Mouse (Mus musculus) megakaryocyte progenitor cell, adult 5-6 weeks (primary cell): ENCODE results near the gene Fam13a. TPM values are rescaled to one million over a fixed set of nuclear protein-coding genes. Genes with fewer than 3 reads are reported as not detected.
A peak's percentile ranks its signal among the peaks of the same experiment; 100 is the strongest.

ENCODE experiments used
- ATAC-seq: replicated peaks from 2 replicates; pipeline ENCODE4 v1.8.0; 2016; ENCODE audit warnings: mild to moderate bottlenecking, moderate TSS enrichment, inconsistent platforms; ENCODE audit not compliant: poor library complexity
- total RNA-seq, 2 experiments: library from RNA; stranded (forward) in 1 of 2; stranded (reverse) in 1 of 2; fragments of 157-497, 149-512 nt in 1 of 2; fragments of 200-1000 nt in 1 of 2; gene quantifications; 2 replicates each; pipeline versions ENCODE4 v1.2.3 to v1.2.4; 2015 to 2017

Fam13a gene
- total RNA-seq (2015) = 0.10 and 1.6 TPM in 2 replicates
- total RNA-seq (2017) = 0.12 and 0.17 TPM in 2 replicates

- peak; percentile 93 for ATAC-seq
Observed at GRCm38 (mm10) chr6:59024164-59024724, at the start of gene Fam13a. Gene Fam13a, minus strand, starts transcription at chr6:59024549.

DNA sequence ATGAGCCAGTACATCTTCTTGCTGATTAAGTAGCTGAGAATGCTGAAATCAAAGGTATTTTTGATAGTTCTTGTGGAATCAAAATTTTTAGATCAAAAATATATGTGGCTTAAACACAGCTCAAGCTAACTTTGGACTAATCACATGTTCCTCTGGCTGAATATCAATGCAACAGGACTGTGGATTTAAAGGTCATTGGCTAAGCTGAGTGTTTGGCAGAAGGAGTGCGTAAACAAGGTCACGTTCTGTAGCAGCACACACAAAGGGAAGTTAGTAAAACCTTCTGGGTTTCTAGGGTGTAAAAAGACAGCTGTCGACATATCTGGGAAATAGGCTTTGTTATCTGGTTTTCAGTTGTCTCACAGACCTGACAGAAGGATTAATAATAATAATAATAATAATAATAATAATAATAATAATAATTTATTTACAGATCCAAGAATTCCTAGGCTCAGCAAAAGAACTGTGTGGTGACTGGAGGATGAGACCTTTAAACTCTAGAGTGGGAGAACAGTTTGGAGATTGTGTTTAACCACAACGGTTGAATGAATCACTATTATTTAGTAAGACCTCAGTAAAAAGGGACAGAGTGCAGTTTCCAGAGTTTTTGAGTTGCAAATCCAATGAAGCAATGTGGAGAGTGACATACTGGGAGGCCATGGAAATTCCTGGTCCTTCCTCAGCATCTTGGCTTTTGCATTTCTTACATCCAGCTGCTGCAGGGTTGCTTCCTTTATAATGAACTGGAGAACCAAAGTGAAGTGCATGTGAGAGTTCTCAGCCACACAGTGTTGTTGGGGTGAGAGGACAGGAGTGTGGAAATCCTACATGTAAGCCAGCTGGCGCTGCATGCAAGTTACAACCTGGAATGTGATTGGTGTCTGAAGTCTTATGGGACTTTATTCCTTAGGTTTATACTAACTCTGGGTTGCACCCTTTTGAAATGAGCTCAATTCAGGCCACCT is 48.0 kb upstream of the Fam13a start:
- no peak for ATAC-seq

GRCm38 (mm10) chr6:59071691-59072090 is 47.3 kb upstream of the Fam13a start:
- no peak for ATAC-seq

GRCm38 (mm10) chr6:59068187-59068586 is 43.8 kb upstream of the Fam13a start:
- ATAC-seq = no peak

DNA sequence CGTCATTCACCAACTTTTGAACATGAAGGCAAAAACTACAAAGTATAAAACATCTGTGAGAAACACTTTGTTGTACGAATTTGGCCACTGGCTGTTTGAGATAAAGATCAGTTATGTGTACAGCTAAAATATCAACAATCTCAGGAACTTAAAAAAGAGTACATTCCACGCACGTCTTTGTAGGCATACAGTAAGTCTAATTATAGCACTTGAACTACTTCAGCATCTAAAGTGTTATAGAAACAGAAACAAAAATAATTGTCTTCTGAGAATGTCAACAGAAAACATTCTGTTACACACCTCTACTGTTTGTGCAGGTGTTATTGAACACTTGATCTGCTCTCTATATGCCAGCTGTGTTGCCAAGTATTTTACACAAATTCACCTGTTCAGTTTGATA is 40.1 kb upstream of the Fam13a start:
- no peak for ATAC-seq

- no peak for ATAC-seq
Observed at GRCm38 (mm10) chr6:59053232-59053631, 28.9 kb upstream of the Fam13a start.

DNA sequence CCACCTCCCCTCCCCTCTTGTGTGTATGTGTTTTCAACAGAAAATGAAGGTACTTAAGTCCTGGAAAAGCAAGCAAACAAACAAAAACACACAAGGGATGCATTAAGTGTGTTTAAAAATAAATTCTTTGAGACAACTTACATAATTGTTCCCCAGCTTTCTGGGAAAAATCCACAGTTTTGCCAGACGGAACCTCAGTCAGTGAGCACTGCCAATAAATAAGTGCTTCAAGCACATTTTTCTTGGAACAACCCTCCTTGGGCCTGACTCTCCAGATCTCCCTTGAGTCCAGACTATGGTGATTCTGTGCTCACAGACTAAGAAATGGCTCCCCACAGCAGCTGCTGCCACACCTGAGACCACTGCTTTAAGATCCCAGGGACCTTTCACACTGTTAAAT is 15.4 kb upstream of the Fam13a start:
- ATAC-seq = no peak

DNA sequence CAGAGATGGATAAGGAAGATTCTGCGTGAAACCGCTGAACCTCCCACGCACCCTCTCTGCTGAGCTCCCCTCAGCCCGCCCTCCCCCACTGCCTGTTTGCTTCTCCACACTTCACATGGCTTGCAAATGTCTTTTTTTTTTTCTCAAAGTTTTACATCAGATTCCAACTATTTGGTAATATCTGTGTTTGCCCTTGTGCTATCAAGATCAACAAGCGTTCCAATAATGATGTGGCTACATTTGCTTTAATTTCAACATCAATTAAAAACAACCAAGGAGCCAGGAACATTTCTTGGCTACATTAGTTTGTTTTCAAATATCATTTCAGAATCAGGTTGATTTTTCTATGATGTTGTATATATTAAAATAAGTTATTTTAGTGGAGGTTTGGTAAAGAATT is 8.4 kb upstream of the Fam13a start:
- ATAC-seq = no peak

DNA sequence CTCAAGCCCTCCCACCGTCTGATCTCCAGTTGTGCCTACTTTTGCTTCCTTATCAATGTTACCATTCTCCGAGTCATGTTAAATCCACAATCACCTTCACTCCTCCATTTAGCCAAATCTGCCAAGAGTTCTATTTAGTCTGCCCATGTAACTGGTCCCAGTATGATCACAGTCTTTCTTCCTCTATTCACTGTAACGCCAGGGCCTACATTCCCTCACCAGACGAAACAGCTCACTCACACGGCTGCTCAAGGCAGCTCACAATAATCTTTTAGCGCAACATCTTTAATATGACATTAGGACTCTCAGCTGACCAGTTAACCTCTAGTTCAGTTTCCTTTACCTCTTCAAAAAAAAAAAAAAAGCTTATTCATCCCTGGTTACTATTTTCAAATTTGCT is 7.2 kb upstream of the Fam13a start:
- no peak for ATAC-seq

DNA sequence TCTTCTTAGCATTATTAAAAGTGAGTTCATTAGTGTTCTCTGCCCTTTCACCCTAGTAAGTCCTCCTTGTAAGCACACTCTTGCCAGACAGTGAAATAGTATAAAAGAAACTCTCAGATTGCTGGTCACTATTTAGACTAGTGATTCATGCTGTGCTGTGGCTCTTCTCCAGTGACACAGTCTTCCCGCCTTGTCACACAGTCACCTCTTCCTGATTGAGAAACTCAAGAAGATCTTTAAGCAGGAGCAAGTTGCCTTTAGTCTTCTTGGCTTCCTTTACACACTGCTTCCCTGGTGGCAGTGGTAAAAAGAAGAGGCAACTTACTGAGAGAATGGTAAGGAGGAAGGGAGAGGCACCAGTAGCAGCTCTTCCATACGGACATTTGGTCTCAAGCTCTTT is 6.3 kb upstream of the Fam13a start:
- ATAC-seq = no peak

GRCm38 (mm10) chr6:59030037-59030436 is 5.7 kb upstream of the Fam13a start:
- ATAC-seq = no peak

DNA sequence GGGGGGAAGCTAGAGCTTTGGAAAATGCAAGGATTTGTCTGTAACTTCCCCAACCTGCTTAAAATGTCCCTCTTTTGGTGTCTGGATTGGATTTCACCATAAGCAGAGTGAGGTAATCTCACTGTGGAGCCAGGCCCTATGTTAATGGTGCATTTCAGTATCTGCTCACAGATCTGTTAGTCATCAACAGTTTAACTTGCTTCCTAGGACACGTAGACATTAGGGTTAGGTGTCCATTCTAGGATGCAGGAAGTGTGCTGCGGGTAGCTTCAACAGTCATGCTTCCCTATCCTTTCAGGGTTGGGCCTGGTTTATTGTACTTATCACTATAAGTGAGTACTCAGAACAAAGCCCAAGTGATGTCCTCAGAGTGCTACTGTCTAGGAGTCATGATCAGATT is 4.5 kb upstream of the Fam13a start:
- ATAC-seq = no peak

GRCm38 (mm10) chr6:59024806-59025205 is 457 bp upstream of the Fam13a start:
- ATAC-seq = no peak

DNA sequence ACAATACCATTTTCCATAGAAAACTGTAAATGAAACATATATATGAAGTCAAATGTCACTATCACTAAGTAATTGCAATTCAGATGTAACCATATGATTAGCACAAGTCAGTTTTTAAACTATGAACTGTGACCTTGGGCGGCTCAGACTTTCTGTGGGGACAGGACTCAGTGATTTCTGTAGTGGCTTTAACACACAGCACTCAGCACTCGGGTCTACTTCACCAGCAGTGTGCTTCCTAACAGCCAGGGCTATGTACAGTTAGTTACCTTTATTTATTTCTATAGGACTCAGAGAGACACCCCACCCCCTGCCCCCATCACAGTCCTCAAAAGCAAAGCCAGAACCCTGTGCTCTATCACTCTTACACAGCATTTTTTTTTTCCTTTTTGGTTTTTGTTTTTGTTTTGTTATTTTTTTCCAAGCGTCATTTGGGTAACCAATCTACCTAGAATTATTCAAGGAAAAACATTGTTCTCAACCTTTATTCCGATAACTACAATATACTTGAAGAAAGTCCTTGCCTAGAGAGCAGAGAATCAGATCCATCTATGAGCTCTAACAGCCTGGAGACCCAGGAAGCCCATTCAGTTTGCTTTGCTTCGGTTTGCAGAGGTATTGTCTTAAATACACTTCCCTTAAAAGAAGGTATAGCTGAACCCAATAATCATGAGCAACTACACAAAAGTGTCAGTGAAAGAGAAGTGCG is 740 bp downstream of the Fam13a start:
- no peak for ATAC-seq

DNA sequence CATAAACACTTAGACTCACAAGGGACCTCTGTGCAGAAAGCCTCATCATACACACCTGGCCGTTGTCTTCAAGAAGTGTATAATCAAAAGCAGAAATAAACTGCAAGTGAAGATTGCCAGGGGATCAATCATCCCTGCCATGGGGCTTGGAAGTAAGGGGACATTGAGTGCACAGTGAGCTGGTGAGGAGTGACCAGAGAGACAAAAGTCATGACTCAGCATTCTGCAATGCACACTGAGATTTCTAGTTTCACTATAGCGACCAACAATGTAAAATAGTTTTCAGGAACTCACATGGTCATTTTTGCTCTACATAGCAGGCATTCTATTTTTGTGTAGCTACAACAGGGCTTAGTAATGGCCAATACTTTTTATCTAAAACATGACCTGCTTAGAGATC is 1.7 kb downstream of the Fam13a start:
- ATAC-seq = no peak

- peak; percentile 61 for ATAC-seq
Observed at GRCm38 (mm10) chr6:59020346-59020745, 4.0 kb downstream of the Fam13a start.

DNA sequence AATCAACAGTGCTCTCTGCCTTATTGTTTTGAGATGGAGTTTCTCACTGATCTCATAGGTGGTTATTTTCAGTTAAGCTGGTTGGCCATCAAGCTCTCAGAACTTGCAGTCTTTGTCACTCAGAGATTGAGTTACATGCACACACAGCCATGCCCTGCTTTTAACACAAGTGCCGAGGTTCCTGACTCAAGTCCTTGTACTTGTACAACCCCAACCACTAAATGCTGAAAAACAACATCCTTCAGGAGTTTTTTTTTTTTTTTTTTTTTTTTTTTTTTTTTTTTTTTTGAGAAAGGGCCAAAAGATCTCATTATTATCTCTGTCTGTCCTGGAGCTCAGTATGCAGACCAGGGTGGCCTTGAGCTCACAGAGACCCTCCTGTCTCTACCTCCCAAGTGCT is 4.5 kb downstream of the Fam13a start:
- no peak for ATAC-seq

DNA sequence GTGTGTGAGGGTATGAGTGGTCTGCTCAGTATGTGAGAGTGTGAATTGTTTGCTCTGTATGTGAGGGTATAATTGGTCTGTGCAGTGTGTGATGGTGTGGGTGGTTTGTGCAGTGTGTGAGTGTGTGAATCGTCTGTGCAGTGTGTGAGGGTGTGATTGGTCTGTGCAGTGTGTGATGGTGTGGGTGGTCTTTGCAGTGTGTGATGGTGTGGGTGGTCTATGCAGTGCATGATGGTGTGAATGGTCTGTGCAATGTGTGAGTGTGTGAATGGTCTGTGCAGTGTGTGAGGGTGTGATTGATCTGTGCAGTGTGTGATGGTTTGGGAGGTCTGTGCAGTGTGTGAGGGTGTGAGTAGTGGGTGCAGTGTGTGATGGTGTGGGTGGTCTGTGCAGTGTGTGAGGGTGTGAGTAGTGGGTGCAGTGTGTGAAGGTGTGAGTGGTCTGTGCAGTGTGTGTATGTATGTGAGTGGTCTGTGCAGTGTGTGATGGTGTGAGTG is 8.0 kb downstream of the Fam13a start:
- ATAC-seq = no peak

DNA sequence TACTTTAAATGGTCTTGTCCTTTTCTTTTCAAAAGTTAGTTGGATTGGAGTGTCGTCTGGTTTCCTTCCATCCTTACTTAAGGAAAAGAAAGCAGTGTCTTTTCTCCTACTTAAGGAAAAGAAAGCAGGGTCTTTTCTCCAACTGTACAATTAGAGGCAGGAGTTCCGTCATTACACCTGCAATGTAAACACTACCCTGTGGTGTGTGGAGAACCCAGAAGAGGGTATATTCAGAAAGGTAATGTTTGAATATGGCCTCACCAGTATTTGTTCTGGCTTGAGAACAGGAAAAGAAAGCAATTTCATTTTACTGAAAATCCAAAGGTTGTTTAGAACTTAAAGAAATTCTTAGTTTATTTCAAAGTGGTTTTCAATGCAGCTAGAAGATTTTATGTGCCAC is 9.6 kb downstream of the Fam13a start:
- ATAC-seq = no peak

- ATAC-seq = no peak
Observed at GRCm38 (mm10) chr6:59014088-59014759, 10.1 kb downstream of the Fam13a start.

DNA sequence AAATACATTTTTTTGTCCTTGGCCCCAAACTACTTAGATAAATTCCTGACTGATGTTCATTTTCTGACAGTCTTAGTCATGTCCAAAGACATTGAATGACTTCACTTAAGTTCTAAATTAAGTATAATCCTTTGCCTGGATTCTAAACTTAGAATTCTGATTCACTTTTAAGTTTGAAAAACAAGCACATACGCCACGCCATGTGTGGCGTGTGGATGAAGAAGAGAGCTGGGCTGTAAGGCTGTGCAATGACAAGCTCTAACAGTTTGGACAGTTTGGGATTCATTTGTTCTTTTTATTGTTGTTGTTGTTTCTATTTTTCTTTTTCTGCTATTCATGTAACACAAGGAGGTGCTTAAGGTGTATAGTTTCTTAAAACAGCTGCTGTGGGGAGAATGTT is 13.6 kb downstream of the Fam13a start:
- no peak for ATAC-seq
